ENCODE assay signal across 8 mouse cellular contexts in the genomic region with DNA sequence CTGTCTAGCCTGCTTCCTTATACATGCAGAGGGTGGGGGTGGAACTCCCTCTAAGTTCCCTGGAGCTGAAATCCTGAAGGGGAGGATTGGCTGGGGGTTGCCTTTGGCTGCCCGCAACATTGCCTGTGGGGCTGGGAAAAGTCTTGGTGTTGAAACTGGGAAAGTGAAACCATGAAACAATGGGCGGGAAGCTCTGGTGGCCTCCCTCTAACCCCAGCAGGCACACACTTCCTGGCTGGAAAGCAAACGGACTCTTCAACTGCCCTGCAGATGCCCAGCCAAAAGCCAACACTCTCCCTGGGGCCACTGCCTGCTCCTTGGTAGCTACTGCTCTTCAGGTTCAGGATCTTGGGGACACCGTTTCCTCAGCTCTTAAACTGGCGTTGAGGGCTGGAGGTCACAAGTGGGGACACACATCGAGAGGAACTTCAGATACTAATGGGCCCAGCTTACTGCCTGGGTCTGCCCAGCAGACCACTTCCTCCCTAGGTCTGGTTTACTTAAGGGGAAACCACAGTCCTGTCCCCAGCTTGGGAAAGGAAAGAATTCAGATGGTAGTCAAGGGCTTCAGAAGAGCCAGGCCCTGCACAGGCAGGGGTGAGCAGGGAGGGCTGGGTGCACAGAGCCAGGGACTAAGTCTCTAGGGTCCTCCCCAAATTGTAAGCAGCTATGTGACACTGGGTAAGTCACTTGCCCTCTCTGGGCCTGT. TPM values are rescaled to one million over a fixed set of nuclear protein-coding genes. Genes with fewer than 3 reads are reported as not detected.
A peak's percentile ranks its signal among the peaks of the same experiment; 100 is the strongest.
DNase-seq lines count a peak whose midpoint lies in the region; ATAC-seq lines count a peak whose summit lies in the region.

No protein-coding gene starts in this region.

- 20% methylated on average over 6 of the region's 6 CpGs for WGBS in embryonic facial prominence, embryonic 10.5 days
- 51% methylated on average over 6 of the region's 6 CpGs for whole genome bisulfite sequencing in hindbrain, embryonic 12.5 days

- peaks cover 59% of the 10 kb centered on the region for H3K36me3 ChIP-seq in embryonic facial prominence, embryonic 10.5 days (replicated peaks)
- peaks cover 33% of the 10 kb centered on the region for H3K36me3 ChIP-seq in hindbrain, embryonic 12.5 days

- peak overlapping the region; percentile 66 for H3K4me3 ChIP-seq in embryonic facial prominence, embryonic 10.5 days
- peak overlapping the region; percentile 42; the same call in 1 of the 2 replicates for H3K4me3 ChIP-seq in hindbrain, embryonic 12.5 days

- no peaks in the 10 kb centered on the region for H3K27me3 ChIP-seq in embryonic facial prominence, embryonic 10.5 days (replicated peaks; ENCODE audit: low read depth, poor library complexity, severe bottlenecking)
- H3K27me3 ChIP-seq in hindbrain, embryonic 12.5 days = no peaks in the 10 kb centered on the region; the same call in 1 of the 2 replicates

- H3K9me3 ChIP-seq in embryonic facial prominence, embryonic 10.5 days = no peaks in the 10 kb centered on the region
- no peaks in the 10 kb centered on the region for H3K9me3 ChIP-seq in hindbrain, embryonic 12.5 days (replicated peaks)

- intact Hi-C loops in gastrocnemius, postnatal 14 days (cut with DNase I; ENCODE audit: low total_unique reads) = no loop called here
- intact Hi-C loops in gastrocnemius, postnatal 36 days (cut with DNase I) = no loop called here

- H3K9ac ChIP-seq in hindbrain, embryonic 12.5 days = peak overlapping the region; percentile 13; the same call in 1 of the 2 replicates

- peak overlapping the region; percentile 65 for H3K4me2 ChIP-seq in hindbrain, embryonic 12.5 days (replicated peaks)

- ATAC-seq in hindbrain, embryonic 12.5 days (ENCODE audit: low FRiP score) = no peak
- peak; percentile 28; the same call in 1 of the 2 replicates for ATAC-seq in monocyte, adult 5-6 weeks (replicated peaks; ENCODE audit: insufficient number of reproducible peaks, low FRiP score, low TSS enrichment, poor library complexity, severe bottlenecking)

- peaks cover 60% of the 10 kb centered on the region for H3K4me1 ChIP-seq in embryonic facial prominence, embryonic 10.5 days
- H3K4me1 ChIP-seq in hindbrain, embryonic 12.5 days = peaks cover 23% of the 10 kb centered on the region

- peak overlapping the region; percentile 82 for H3K27ac ChIP-seq in embryonic facial prominence, embryonic 10.5 days (replicated peaks)
- H3K27ac ChIP-seq in hindbrain, embryonic 12.5 days = peak overlapping the region; percentile 70

- peak; percentile 45 for DNase-seq in gastrocnemius, postnatal 14 days
- DNase-seq in gastrocnemius, postnatal 36 days = no peak
- DNase-seq in embryonic facial prominence, embryonic 10.5 days (ENCODE audit: low spot score) = no peak
- DNase-seq in liver = peak; percentile 36
- no peak for DNase-seq in right cerebral cortex, postnatal 25 days
- DNase-seq in thymus, postnatal 14 days = no peak

RNA-seq across cellular contexts. Expression of a gene that starts 1.5 kb away (rescaled TPM):
- total RNA-seq in gastrocnemius, postnatal 14 days (2021) = 1 to 10 TPM; 7.3 to 8.5 TPM
- 1 to 10 TPM; 4.8 to 5.9 TPM for total RNA-seq in gastrocnemius, postnatal 36 days (2021)
- polyA plus RNA-seq in embryonic facial prominence, embryonic 10.5 days (2016; fragmentation: Nextera tagmentation; extraction: Ambion mirVana) = 28.0 and 28.8 TPM in 2 replicates
- polyA plus RNA-seq in hindbrain, embryonic 12.5 days (2016; fragmentation: Nextera tagmentation; extraction: Ambion mirVana) = 24.9 and 29.9 TPM in 2 replicates
- 181 to 259 TPM (median 252 TPM) in 3 replicates for total RNA-seq in monocyte, adult 5-6 weeks (2017)

RNA-seq across cellular contexts. Expression of a gene that starts 7.2 kb away (rescaled TPM):
- total RNA-seq in gastrocnemius, postnatal 14 days (2021) = 100 to 1,000 TPM; 206 to 256 TPM
- total RNA-seq in gastrocnemius, postnatal 36 days (2021) = 100 to 1,000 TPM; 242 to 273 TPM
- 250 and 258 TPM in 2 replicates for polyA plus RNA-seq in embryonic facial prominence, embryonic 10.5 days (2016; fragmentation: Nextera tagmentation; extraction: Ambion mirVana)
- polyA plus RNA-seq in hindbrain, embryonic 12.5 days (2016; fragmentation: Nextera tagmentation; extraction: Ambion mirVana) = 180 and 207 TPM in 2 replicates
- total RNA-seq in monocyte, adult 5-6 weeks (2017) = 27.2 to 46.8 TPM (median 33.1 TPM) in 3 replicates

RNA-seq across cellular contexts. Expression of a gene that starts 24.2 kb away (rescaled TPM):
- total RNA-seq in gastrocnemius, postnatal 14 days (2021) = 1 to 10 TPM; 2.1 to 2.5 TPM
- 1 to 10 TPM in 1 of 2 experiments, under 1 TPM in 1; 0.92 to 1.6 TPM for total RNA-seq in gastrocnemius, postnatal 36 days (2021)
- 0.48 and 0.81 TPM in 2 replicates for polyA plus RNA-seq in embryonic facial prominence, embryonic 10.5 days (2016; fragmentation: Nextera tagmentation; extraction: Ambion mirVana)
- 1.0 and 1.2 TPM in 2 replicates for polyA plus RNA-seq in hindbrain, embryonic 12.5 days (2016; fragmentation: Nextera tagmentation; extraction: Ambion mirVana)
- total RNA-seq in monocyte, adult 5-6 weeks (2017) = 54.5 to 74.4 TPM (median 57.2 TPM) in 3 replicates

RNA-seq across cellular contexts. Expression of a gene that starts 29.6 kb away (rescaled TPM):
- total RNA-seq in gastrocnemius, postnatal 14 days (2021) = 10 to 100 TPM; 13.7 to 13.8 TPM
- 1 to 10 TPM; 5.1 to 7.7 TPM for total RNA-seq in gastrocnemius, postnatal 36 days (2021)
- 7.3 and 8.4 TPM in 2 replicates for polyA plus RNA-seq in embryonic facial prominence, embryonic 10.5 days (2016; fragmentation: Nextera tagmentation; extraction: Ambion mirVana)
- 8.1 and 8.5 TPM in 2 replicates for polyA plus RNA-seq in hindbrain, embryonic 12.5 days (2016; fragmentation: Nextera tagmentation; extraction: Ambion mirVana)
- 243 to 349 TPM (median 322 TPM) in 3 replicates for total RNA-seq in monocyte, adult 5-6 weeks (2017)

RNA-seq across cellular contexts. Expression of a gene that starts 53.0 kb away (rescaled TPM):
- not detected for total RNA-seq in gastrocnemius, postnatal 14 days (2021)
- total RNA-seq in gastrocnemius, postnatal 36 days (2021) = not detected
- not detected in 2 replicates for polyA plus RNA-seq in embryonic facial prominence, embryonic 10.5 days (2016; fragmentation: Nextera tagmentation; extraction: Ambion mirVana)
- polyA plus RNA-seq in hindbrain, embryonic 12.5 days (2016; fragmentation: Nextera tagmentation; extraction: Ambion mirVana) = not detected in 2 replicates
- not detected in 3 replicates for total RNA-seq in monocyte, adult 5-6 weeks (2017)

Comparison
In these comparisons a context has a peak if more than half of its experiments do, and no peak if none do; other contexts are left out.
1. DNase-seq: peak in gastrocnemius, postnatal 14 days (single experiment) and liver (single experiment); none in gastrocnemius, postnatal 36 days (0 of 2), embryonic facial prominence, embryonic 10.5 days (single experiment), right cerebral cortex, postnatal 25 days (single experiment) and thymus, postnatal 14 days (single experiment).
2. RNA of a gene that starts 1.5 kb away (total RNA-seq): 181 to 259 TPM in monocyte, adult 5-6 weeks; 7.3 to 8.5 TPM in gastrocnemius, postnatal 14 days and 4.8 to 5.9 TPM in gastrocnemius, postnatal 36 days; every median in the first group is over 10 times any median in the second.
3. RNA of a gene that starts 24.2 kb away (total RNA-seq): 54.5 to 74.4 TPM in monocyte, adult 5-6 weeks; 2.1 to 2.5 TPM in gastrocnemius, postnatal 14 days and 0.92 to 1.6 TPM in gastrocnemius, postnatal 36 days; every median in the first group is over 10 times any median in the second.